Mouse (Mus musculus) monocyte, adult 5-6 weeks (primary cell): Measurements from ENCODE around the gene Mia. TPM values are rescaled to one million over a fixed set of nuclear protein-coding genes. Genes with fewer than 3 reads are reported as not detected.

Experiments used
- ATAC-seq: fragments of 153-309, 156-312 bp; replicated peaks from 2 replicates; pipeline ENCODE4 v1.8.0; 2017; ENCODE audit warnings: mild to moderate bottlenecking; ENCODE audit not compliant: low TSS enrichment, insufficient number of reproducible peaks, severe bottlenecking, poor library complexity, low FRiP score
- total RNA-seq: library from RNA; stranded (forward); fragments of 200-1000, 200-491, 200-594 nt; gene quantifications from 3 replicates; pipeline ENCODE4 v1.2.3, GENCODE M21; 2017

Mia gene
- total RNA-seq, 1 experiment from 2014 or later, result 2.7 TPM

DNA sequence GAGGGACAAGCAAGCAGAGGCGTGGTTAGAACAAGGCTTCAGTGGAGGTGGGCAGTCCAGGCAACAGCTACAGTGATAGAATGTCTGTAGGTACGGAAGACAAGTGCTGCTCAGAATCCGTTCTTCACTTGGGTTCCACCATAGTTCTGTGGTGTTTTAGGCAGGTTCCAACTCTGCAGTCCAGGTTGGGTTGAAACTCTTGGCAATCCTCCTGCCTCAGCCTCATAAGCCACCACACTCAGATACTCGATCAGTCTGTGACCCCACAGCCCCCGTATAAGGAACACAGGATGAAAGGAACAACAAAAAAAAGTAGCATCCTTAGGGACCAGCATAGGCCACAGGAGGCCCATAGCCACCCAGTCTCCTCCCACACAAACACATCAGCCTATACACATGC is 11.5 kb upstream of the Mia start:
- no peak for ATAC-seq

DNA sequence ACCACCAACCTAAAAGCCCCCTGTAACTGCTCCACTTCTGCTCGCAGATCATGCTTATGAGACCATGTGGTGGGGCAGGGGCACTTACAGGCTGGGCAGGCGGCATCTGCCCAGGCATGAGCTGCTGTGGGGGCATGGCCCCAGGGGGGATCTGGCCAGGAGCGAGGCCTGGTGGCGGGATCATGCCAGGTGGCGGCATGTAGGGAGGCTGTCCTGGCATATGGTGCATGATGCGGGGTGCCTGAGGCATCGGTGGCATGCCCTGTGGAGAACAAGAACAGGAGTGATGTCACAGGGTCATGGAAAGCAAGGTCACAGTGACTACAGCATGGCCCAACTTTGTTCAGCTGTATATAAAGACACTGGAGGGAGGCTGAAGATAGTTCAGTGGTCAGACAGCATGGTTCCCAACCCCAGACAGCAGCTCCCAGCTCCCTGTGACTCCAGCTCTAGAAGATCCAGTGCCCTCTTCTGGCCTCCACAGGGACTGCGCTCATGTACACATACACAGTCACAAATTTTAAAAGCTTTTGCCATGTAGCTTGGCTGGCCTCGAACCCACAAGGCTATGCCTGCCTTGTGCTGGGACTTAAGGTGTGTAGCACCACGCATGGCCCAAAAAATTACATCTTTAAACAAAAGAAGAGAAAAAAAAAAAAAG is 8.4 kb upstream of the Mia start:
- ATAC-seq, result no peak

DNA sequence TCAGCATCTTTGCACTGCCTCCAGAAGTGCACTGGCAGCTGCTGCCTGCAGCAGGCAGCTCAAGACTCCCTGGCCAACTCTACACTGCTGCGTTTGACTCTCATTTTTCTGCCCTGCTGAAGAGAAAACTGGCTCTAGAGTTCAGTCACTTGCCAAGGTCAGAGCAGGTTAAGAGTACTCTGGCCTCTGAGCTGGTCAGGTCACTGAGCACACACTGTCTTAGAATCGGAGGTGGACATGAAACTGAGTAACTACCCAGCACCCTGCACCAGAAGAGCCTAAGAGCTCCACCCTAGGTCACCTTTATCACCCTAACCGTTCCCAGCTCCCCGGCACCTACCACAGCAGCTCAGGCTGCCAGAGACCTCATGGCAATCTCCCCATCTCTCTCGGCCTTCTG is 5.0 kb upstream of the Mia start:
- ATAC-seq, result no peak

DNA sequence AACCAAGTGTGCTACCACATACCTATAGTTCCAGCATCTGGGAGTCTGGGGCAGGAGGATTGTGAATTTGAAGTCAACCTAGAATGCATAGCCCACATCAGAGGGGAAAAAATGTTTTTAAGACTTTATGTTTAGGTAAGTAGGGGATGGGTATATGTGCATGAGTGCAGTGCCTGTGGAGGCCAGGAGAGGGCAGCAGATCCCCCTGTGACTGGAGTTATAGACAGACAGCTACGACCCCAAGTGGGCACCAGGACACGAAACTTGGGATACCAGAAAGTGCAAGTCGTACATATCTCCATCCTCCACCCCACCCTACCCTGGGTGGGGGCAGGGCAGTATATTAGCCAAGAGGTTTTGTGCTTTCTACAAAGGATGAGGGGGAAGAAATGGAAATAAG is 4.0 kb upstream of the Mia start:
- ATAC-seq, result peak; percentile 47; the same call in 1 of the 2 replicates

DNA sequence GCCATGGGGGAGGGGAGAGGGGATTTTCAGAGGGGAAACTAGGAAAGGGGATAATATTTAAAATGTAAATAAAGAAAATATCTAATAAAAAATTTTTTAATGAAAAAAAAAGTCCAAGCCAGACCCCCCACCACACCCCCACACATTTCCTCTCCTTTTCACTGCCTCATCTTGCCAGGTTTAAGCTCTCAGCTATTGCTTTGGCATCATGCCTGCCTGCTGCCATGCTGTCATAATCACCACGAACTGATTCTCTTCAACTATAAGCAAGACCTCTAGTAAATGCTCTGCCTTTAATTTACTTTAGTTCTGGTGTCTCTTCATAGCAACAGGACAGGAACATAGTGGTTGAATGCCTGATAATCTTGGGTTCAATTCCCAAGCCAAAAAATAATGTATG is 1.5 kb upstream of the Mia start:
- no peak for ATAC-seq

DNA sequence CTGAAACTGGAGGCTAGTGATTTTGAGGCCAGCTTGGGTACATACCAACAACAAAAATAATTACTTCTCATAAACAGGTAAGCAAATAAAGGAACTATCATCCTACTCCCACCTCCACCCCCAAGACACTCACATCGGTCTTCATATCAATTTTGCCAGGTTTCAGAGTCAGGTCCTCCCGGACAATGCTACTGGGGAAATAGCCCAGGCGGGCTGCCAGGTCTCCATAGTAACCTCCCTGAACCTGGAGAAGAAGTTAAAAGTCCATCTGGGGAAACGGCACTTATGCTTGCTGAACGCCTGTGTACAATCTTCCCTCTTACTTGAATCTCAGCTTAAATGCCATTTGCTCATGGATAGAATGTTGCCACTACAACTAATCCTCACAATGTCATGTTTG is 921 bp downstream of the Mia start:
- ATAC-seq, result no peak

DNA sequence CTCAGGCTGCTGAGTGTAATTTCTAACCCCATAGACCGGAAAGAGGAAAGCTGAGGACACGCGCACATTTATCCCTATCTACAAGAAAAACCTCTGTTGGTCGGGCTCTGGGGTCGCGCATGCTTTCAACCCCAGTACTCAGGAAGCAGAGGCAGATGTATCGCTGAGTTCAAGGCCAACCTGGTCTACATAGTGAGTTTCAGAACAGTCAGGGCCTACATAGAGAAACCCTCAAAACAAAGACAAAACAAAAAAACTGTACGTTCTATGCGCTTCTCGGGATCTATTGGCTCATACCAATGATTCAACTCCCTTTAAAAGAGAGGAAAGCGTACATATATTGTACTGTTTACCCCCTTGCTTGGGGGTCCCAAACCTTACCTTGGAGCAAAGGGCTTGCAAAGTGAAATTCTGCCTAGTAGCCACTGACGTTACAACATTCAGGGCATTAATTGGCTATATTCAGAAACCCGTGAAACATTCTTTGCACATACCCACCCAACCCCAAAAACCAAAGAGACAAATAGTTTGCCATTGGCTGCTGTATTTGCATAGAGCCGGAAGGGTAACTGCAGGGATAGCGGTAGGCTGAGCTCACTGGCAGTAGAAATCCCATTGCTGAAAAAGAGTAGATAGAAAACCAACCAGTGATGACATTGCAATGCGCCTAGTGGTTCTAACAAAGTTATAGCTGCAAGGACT is 1.6 kb downstream of the Mia start:
- no peak for ATAC-seq

DNA sequence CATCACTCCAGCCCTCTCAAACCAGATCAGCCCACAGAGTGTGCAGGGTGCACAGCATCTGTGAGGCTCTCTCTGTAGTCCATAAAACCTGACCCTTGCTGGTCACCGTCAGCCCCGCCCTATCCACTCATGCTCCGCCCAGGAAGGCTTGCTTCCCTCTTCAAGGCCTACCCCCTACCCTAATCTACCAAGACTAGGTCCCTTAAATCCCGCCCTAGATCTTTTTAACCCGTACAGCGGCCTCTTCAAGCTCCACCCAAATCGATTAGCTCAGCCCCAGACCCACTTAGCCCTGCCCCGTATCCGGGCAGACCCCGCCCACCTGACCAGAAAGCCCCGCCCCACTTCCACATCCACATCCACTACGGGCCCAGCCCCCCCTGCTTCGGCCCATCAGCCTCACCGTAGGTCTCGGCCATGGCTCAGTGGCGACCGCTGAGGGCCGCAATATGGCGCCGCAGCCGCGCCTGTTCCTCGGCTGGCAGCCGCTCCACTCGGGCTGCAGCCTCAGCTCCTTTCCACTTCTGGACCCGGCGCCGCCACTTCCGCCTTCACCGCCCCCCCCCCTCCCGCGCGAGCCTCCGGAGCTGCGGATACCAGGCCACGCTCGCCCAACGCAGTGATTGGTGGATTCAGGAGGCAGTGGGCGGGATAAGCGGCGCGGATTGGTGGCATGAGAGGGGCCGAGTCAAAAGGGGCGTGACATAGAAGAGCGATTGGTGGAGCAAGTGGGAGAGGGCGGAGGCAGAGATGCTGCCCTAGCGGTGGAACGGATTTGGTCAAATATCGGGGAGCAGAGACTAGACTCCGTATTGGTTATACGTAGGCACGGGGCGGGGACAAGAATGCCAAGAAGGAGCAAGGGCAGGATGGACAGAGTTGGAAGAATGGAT is 2.4 kb downstream of the Mia start, which contains the start of gene Rab4b:
Gene Rab4b (minus strand): TSS at position 573 of the 893 bp plus-strand sequence.
- ATAC-seq, result peak; percentile 97

DNA sequence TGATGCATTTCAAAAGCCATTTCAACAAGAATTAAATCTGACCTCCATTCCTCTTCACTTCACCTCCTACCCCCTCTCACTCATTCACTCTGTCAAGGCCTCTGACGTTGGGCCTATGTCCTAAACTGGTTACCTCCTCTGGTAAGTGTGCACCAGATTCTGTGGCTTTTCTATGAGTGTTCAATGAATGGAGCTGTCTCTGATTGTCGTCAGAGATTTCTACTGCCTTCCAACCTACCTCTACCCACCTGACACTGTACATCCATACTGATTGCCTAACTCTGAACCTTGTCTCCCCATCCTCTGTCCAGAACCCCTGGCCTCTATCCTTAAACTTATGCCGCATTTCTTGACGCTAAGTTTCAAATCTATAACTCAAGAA is 3.0 kb downstream of the Mia start:
- no peak for ATAC-seq

DNA sequence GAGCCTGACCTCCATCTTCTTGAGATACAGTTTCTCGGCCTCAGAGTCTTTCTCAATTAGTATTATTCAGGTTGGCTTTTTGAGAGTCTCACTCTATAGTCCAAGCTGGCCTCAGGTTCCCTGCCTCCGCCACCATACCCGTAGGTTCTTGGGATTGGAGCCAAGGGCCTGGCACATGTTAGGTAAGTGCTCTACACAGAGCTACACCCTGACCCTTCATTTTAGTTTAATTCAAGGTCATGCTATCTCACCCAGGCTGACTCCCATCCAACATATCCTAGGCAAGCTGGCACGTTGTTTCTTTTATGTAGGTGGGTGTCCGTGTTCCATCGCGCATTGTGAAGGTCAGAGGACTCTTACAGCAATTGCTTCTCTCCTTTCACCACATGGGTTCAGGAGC is 6.1 kb downstream of the Mia start:
- no peak for ATAC-seq

DNA sequence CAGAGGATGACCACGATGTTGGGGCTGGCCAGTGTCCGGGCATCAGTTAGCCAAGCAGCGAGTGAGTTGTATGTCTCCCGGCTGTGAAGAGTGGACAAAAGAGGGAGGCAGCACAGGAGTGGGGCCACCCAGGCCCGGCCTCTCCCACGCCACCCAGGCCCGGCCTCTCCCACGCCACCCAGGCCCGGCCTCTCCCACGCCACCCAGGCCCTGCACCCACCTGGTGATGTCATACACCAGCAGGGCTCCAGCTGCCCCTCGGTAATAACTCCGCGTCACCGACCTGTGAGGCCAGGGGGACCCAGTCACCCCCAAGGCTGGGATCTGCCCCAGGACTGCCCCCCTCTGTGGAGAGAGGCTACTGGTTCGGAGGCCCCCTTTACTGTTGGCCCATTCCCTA is 6.5 kb downstream of the Mia start:
- no peak for ATAC-seq

DNA sequence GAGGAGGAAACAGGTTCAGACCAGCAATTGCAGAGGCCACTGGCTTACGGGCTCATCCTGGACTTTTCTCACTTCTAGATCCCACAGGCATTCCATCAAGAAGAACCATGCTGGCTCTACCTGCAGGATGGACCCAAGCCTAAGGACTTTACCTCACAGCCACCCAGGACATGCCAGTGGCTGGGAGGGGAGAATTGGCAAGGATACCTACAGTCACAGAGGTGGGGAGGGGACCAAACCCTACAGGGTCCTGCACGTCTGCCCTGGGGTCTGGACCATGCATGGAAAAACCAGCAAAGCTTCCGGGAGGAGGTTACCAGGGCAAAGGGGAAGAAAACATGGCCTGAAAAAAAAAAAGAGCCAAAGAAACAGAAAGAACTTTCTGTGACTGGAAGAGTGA is 10.0 kb downstream of the Mia start:
- ATAC-seq, result no peak

DNA sequence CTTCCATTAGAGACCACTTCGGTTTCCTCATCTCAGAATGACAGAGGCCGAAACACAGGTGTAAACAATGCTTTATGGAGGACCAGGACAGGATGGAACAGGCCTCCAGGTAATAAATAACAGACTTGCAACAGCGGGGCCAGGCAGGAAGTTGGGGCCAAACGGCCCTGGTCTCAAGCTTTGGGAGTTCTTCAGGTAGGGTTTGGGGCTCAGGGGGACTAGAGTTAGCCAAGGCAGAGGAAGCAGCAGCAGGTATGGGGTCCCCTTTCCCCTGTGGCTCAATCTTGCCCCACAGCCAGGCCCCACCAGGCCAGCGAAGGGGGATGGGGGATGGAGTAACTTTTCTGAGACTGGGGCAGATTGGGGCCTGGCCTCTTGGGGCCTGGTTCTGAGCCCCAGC is 12.6 kb downstream of the Mia start:
- ATAC-seq, result no peak

DNA sequence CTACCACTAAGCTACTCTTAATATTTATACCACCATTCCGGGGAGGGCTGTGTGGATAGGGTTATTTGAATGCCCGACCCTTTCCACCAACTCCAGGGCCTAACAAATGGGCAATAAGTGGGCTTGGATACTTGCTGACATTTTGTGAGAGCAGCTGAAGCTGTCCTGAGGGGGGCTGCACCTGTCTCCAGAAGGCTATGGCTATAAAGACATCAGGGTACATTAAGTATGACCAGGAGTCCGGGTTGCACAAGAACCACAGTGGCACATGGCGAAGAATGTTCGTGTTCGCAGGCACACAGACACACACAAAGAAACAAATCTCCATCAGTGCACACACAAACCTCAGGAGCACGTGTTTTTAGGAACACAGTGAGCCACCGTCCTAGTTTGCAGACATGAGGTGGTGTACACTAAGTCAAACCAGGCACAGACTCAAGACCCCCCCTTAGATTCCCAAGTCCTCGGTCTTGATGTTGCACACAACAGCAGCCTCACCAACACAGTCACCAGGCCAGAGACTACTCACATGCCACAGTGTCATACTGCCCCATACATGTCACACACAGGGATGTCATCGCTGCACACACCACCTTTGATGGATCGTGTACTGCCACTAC is 13.4 kb downstream of the Mia start:
- no peak for ATAC-seq

DNA sequence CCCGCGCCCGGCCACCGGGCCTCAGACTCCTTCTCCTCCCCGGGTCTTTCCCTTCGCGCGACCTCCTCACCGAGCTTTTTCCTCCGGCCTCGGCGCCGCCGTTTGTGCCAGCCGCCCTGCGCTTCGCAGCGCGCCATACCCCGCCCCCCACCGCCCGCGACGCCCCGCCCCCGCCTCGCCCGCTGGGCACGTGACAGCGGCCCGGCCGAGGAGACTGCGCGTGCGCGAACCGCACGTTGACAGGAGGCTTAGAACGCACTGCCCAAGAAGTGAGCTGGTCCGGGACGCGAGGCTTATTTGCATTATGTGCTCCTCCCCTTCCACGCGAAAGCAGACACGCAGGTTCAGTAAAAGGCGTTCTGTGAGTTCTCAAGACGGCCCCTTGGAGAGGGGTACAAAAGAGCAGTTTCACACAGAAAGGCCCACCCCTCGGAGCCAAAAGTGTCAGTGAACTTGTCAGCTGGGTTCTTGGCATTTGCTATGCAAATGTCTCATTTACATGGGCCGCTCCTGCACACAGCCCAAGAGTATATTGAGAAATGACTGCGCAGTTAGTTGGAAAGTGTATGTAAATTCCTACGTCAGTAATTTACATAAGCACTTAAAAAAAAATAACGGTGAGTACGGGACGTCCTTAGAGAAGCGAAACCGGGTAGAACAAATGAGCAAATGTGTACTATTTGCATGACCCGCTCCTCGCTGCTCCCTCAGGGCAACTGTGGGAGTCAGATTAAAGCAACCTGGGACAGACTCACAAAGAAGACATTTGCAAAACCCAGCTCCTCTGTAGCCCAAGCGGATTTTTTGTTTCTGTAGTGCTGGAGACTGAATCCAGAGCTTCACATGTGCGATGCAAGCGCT is 14.1 kb downstream of the Mia start, which contains the start of gene Egln2:
Gene Egln2 (minus strand): TSS at position 189 of the 861 bp plus-strand sequence.
- ATAC-seq, result peak; percentile 64

DNA sequence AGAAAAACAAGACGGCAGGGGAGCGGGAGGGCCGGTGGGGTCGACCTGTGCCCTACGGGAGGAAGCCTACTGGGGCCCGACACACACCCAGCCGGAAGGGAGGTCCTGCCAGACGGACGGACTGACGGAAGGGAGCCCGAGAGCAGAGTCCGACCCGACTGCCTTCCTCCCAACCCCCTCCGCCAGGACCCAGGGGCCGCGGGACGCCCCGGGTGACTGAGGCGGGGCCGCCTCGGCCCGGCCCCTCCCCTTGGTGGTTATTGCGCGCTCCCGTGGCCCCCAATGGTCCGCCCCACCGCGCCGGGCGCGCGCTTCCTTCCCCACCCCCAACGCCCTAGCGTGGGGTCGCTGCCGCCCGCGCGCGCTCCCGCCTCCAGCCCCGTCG is 14.7 kb downstream of the Mia start:
- peak; percentile 32 for ATAC-seq

DNA sequence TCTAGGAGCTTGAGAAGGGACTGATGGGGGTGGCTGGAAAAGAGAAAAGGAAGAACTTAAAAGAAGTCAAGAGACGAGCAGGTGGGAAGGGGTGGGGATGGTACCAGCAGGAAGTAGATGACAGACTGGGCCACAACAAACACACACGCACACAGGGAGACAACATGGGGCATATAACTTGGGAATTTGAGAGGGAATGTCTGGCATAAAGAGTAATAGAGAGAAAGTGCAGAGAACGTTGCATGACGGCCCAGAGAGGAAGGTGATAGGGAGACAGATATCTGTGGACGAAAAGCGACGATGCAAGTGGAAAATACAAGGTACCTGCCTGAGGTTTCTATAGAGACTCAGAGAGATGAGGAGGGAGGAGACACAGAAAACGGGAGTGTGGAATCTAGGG is 15.3 kb downstream of the Mia start:
- ATAC-seq, result no peak

DNA sequence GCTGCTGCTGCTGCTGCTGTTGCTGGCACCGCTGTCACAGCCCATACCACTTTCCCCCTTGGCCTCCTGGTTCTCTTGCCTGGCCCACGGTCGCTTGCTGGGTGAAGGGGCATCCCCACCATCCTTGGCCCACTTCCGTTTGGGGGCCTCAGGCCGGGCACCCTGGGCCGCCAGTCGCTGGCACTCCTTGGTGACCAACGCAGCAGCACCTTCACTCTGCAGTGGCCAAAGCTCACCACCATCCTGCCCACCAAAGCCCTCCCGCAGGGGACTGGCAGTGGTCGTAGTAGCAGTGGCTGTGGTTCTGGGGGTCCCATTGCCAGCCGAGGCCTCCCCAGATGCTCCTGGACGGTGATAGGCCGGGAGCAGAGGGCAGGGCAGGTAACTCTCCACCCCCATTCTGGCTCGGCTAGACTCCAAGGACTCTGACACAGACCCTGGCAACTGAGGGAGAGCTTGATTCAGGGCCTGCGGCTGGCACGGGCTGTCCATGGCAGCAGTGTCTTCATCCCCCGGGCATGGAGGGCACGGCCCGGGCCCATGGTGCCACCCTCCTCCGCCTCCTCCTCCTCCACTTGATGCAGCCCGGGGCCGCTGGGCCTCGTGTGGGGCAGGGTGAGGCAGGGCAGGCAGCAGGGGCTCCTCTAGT is 15.8 kb downstream of the Mia start:
- ATAC-seq, result no peak
